Mouse (Mus musculus) lung, postnatal 10 days (tissue): ENCODE results near the gene Fpr1.
"Not testable (repeated sequence)": the region's sequence is repeated elsewhere in the genome, so short reads cannot be mapped to it uniquely, and the experiment has no call there.

Experiments used
- DNase-seq: peaks from one replicate; pipeline ENCODE4 v3.0.0; 2021

The Fpr1 gene

DNA sequence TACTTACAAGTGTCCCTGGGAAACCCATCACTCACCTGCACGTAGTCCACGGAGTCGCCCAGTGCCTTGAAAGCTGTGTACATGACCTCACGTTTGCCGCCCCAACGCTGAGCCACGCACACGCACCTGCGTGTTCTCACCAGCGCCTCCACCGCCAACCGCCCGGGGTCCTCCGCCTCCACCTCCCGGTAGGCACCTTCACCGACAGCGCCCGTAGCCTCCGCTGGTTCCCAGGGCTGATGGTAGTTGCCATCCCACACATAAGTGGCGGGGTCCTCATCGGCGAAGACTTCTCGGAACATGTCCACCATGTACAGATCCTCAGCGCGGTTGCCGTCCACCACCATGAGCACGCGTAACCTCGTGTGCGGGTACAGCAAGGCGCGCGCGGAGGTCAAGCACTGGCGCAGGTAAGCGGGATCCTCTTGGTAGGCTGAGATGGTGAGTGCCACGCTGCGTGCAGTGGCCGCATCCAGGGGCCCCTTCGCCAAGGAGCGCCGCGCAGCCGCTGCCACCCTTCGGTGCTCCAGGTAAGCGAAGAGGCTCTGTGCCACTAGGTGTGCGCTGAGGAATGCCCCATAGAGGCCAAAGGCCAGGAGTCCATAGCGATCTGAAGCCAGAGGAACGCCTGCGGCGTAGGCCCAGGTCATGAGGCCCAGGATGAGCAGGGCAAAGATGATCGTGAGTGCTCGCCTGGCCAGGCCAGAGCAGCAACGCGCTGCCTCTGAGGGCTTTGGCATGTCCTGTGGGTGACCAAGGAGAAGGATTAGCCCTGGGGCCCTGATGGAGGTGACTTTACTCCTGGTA lies 33.6 kb downstream of the Fpr1 start:
- no peak for DNase-seq

DNA sequence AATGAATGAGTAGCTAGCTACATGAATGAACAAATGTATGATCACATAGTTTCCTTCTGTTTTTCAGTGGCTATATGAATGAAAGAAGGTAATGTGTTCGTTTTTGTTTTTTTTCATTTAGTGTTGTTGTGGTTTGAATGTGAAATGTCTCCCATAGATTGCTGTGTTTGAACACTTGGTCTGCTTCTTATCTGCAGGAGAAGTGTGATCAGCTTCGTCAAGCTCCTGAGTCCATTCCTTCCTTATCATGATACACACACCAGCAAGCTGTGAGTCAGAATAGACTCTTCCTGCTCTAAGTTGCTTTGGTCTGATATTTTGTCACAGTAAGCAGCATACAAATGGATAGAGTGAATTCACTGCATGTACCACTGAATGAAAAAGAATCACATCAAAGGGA lies 34.8 kb downstream of the Fpr1 start:
- DNase-seq: no peak

DNA sequence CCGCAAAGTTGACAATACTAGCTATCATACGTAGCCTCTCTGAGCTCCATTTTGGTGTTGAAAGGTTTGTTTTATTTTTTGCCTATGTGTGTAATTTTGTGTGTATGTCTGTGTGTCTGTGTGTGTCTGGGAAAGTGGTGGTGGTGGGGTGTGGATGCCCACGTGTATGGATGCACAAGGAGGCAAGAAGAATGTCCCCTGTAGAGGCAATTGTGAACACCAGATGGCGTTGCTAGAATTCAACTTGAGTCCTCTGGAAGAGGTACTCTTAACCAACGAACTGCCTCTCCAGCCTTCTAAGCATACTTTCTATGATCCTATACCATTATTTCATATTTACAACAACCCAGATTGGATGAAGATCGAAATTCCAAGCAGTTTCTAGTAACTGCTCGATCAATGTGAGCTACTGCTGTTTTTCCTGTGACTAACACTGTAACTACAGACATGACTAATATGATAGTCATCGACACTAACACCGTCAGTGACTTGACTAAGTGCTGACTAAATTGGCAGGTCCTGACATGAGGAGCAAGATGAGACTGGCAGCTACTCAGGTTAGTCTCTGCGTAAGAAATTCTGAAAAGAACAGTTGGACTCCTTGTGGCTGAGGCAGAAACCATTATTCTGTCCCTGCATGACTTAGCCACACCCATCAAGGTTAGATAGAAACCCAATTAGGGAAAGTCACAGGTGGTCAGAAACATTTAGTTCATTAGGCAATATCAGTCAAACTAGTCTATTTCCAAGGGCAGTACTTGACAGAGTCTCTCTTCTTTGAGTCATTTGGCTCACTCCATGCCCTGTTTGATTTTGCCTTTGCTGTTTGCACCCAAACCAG lies 38.3 kb downstream of the Fpr1 start:
- DNase-seq: peak; percentile 48

DNA sequence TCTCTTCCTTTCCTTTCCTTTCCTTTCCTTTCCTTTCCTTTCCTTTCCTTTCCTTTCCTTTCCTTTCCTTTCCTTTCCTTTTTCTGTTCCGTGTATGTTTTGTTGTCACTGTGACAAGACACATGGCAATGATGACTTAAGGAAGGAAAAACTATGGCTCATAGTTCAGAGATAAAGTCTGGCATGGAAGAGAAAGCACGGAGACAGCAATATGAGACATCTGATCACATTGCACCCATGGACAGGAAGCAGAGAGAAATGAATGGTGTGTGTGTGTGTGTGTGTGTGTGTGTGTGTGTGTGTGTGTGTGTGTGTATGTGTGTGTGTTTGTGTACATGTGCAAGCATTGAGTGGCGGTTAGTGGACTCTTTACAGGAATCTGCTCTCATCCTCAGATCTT lies 39.1 kb downstream of the Fpr1 start:
- DNase-seq: not testable (repeated sequence)

DNA sequence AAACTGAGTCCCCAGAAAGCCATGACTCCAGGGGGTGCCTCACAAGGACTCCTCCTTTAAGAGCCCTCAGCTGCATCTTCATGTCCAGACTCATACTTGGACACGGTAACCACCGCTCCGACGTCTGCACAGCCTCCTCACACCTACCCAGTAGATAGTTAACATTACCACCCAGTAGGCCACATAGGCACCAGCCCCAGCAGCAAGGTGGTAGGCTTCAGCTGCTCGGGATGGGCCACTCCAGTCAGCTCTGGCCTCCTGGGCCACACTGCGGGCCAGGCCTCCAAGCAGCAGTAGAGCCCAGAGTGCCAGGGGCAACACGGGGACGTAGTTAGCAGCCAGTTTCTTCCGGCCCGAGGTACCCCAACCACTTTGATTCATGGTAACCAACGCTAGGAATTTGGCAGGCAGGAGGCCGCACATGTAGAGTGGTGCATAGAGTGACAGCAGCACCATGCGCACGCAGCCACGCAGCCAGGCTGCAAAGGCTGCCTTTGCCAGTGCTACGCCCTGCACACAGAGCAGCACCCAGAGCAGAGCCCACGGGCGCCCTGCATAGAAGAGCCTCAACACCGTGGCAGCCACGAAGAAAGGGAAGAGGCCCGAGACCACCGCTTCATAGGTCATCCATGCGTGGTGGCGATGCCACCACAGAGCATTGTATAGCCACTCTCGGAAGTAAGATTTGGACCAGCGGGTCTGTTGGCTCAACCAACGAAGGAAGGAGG lies 40.0 kb downstream of the Fpr1 start:
- DNase-seq: no peak

DNA sequence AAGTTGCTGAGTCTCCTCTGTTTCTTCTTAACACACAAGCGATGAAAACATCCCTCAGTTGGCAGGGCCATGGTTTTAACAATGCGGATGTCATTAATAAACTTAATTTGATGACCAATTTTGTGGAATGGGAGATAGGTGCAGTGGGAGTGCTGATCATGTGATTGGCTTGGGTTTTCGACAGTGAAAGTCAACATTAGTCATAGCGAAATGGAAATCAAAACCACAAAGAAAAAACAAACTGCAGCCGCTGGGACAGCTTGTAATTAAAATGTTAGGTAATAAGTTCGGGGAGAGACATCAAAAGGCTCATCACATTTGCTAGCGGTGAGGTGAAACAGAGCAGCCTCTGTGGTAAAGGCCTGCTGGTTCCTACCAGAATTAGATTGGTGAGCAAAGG lies 42.9 kb downstream of the Fpr1 start:
- DNase-seq: no peak

DNA sequence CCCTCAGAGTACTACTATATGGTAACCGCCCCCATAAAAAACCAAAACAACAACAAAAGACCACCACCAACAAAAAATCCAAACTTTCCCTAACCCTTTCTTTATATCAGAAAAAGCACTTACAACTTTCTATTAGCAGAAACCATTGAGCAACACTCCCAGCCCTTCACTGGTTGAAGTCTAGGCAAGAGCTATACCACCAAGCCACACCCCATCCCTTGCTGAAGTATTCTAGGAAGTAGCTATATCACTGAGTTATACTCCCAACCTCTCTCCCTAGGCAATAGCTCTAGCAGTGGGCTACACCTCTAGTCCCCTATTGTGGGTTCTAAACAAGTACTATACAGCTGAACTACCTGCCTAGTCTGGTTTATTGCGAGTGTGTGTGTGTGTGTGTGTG lies 44.5 kb downstream of the Fpr1 start:
- no peak for DNase-seq

DNA sequence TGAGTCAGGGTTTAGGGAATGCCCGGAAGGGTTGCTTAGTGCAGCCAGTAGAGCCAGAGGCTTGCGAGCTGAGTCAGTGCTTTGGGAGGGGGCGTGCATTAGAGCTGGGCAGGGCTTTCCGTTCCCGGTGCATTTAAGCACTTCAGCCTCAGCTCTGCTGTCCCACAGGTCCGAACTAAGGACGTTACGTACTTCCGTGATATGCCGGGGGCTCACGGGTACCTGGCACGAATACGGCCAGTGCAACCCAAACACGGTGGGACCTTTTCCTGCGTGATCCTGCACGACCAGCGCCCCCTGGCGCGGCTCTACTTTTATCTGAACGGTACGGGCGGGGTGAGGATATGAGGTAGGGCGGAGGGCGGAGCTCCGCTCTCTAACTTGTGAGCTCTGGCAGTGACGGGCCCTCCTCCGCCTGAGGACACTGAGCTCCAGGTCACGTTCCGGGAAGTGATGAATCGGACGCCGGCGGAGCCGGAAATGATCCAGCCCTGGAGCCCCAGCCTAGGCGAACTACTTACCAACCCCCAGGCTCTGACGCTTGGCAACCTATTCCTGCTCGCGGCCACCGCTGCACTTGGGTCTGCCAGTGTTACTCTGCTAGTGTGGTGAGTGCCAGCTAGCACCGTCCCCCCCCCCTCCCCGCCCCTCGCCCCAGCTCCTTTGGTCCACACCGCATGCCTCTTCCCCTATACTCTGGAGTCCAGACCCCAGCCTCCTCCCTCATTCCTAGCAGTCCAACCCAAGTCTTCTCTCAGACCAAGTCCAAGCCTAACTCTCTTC lies 45.6 kb downstream of the Fpr1 start:
- peak; percentile 98 for DNase-seq

DNA sequence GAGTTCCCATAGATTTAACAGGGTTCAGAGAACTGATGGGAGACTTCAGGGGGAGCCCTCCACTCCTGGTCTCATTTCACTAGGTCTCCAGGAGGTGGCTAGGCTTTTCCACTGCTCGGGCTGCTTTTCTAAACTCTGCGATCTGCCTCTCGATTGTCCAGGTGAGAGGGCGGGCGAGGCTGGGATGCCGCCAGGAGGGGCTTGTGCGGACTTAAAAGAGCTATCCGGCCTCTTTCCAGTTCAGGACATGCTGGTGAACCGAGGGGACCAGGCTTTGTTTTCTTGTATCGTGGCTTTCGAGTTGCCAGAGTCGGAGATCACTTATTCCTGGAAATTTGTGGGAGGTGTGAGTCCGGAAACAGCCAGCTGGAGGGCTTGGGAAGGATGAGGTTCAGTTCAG lies 46.3 kb downstream of the Fpr1 start:
- DNase-seq: no peak

DNA sequence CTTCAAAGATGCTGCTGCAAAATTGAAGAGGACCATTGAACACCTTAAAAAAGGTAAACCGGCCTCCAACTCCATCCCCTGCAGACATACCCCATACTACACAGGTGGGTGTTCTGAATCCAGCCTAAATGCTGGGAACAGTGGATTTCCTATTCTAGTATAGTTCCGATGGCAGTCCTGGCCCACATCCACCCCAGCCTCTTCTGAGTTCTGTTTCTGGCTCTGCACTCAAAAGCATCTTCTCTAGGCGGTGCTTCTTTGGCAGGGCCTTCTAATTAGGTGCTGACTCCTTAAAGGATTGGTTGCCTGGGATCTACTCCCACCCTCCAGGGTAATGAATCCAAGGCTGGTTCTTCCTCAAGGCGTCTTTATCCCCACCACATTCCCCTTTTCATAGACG lies 47.6 kb downstream of the Fpr1 start:
- DNase-seq: no peak

DNA sequence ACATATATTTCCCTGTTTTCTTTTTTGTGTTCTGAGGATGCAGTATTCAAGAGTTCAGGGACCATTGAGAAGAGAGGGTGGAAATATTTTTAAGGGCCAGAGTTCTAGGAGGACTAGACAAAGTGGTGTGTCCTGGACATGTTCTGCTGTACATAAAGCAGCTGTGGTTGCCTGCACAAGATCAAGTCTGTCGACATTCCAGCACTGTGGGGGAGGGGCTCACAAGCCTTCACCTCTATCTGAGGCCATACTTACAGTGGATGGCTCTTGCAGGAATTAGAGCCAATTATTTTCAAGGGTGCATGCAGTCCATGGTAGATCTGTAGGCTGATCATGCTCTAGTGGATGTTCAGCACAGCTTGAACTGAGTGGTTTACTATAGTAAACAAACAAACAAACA lies 48.8 kb downstream of the Fpr1 start:
- peak; percentile 70 for DNase-seq

DNA sequence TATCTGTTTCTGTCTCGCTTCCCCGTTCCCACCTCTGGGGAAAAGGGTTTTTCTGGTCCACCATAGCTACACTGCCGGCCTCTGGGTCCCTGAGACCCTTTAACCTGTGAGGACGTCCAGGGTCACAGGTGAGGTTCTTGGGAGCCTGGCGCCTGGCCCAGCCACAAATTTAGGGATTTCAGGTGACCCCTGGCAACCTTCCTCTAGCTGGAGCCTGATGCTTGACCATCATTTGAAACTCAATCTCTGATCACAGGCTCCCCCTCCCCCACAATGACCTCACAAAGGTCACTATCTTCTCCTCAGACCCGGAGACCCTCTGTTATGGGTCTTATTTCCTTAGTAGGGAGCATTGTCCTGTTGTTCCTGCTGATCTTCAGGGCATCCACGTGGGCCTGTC lies 53.0 kb downstream of the Fpr1 start:
- DNase-seq: no peak

DNA sequence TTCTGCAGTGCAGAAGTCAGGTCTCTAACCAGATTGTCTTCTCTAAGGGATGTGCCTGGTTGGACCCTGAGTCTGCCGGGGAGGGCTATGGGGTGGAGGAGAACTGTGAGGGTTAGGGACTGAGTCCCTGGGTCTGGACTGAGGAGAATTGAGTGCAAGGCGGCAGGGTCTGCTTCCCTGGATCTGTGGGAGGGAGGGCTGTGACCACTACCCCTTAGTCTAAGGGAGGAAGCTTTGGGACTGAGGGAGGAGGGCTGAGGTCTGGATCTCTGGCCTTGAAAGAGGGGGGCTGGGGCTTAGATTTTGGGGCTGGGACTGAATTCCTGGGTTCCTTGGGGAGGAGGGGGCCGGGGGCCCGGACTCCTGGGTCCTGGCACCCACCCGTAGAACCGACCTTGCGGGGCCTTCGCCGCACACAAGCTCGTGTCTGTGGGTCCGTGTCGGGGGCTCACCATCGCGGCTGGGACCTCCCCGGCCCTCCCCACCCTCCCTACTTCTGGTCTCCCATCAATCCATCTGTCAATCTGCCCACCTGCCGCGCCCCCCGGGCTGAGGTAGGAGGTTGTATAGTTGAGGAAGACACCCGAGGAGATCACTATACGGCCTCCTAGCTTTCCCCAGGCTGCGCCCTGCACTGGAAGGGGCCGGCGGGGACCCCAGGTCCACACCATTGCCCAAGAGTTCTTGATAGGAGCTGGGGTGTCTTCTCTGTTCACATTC lies 53.8 kb downstream of the Fpr1 start:
- DNase-seq: no peak

DNA sequence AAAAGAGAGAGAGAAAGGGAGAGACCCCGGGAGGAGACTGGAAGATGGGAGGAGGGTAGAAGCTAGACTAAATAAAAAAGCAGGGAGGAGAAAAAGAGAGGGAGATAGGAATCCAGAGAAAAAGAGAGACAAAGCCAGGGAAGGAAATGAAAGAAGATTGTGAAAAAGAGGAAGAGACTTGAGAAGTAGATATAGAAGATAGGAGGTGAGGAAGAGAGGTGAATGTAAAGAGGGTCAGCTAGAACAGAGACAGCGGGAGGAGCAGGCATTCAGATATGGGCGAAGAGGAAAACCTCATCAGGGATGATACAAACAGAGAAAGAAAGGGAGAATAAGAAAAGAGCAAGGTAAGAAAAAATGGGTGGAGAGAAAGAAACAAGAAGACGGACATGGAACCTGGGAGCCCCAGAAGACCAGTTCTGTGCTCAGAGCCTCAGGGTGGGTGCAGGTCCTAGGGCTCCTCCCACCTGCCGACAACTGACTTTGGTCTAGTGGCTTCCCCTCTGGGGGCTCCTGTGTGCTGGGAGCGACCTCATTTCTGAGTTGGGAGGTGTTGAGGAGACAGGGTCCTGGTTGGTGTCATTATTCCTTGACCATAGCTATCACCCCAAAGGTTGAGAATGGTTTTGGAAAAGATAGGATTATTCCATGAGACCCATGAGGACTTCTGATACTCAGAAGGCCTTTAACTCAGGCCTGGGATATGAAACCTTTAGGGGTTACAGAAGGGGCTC lies 54.5 kb downstream of the Fpr1 start:
- peak; percentile 16 for DNase-seq

DNA sequence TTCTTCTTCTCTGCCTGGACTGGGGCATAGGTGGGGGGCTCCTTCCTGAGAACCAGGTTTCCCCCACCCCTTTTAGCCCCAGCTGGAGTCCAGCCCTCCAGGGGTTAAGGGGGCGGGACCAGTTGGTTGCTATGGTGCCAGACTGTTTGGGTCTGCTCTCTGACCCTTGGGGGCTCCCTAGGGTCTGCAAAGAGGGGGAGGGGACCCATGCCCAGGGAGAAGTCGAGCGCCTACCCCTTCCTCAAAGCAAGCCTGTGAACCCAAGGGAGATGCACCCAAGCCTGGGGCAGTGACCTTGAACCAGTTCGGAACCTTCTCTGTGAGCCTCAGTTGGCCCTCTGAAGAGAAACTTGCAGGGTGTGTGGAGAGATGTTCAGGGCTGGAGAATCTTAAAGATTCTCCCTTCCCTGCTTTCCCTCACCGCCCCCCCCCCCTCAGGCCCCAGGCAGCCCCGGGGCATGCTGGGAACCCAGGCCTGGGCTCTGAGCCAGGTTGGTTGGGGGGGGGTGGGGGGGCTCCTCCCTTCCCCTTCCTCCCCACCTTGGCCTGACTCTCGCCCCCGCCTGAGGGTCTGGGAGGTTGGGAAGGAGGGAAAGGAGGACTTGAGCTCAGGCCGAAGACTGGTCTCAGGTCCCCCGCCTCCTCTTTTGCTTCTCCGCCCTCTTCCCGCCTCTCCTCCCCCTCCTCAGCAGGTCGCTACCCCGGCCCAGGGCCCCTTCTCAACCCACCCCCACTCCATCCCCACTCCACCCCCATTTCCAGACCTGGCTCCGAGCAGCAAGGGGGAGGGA lies 55.4 kb downstream of the Fpr1 start:
- DNase-seq: peak; percentile 67

DNA sequence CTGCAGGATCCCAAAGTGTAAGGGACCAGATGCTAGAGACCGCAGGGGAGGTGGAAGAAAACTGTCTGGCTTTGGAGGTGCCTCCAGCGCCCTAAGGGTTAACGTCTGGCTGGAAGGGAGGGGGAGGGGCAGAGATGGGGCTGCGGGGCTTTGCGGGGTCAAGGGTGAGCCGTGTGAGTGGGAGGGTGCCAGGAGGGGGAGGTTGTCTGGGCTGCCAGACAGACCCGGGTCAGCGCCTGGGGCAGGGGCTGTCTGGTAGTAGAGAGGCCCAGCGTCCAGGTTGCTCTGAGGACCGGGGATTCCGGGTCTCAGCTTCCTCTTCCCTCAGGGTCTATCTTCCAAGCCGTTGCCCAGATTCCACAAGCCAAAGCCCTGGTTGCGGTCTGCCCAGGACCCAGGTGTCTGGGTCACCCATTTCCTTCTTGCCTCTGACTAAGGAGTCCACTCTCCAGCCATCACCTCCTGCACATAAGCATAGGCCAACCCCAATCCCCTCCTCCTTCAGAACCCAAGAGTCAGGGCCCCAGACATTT lies 56.0 kb downstream of the Fpr1 start:
- DNase-seq: peak; percentile 80

DNA sequence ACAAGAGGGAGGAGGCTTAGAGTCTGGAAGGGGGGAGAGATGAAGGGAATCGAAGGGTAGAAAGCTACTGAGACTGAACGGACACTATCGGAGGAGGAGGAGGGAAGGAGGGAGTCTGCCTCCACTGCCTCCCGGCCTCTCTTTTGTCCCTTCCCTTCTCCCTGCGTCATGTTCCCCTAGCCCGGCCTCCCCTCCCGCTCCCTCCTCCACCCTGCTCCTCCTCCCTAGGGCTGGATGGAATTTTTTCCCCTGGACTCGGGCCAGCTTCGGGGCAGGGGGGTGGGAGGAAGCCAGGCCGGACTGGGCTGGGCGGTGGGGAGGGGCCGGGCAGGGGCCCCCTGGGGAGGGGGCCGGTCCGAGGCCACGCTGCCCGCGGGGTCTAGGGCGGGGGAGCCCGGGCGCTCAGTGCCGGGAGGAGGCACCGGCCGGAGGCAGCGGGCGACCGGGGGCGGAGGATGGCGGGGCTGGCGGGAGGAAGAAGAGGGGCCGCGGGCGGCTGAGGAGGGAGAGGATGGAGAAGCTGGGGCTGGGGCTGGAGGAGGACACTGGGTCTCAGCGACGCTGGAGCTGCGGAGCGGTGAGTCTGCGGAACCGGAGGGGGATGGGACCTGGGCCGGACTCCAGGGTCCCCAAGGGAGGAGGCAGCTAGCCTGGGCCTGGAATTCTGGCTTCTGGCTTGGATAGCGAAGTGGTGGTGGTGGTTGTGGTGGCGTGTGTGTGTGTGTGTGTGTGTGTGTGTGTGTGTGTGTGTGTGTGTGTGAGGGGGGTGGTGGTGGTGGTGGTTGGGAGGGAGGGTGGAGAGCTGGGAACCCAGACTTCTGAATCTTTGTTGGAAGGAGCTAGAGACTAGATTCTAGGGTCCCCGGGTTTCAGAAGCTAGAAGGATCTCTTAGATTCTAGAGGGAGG lies 56.7 kb downstream of the Fpr1 start, which contains the start of gene Spaca6:
TSS of gene Spaca6 (plus strand) at position 408 of the 907 bp plus-strand sequence.
- peak; percentile 97 for DNase-seq
